Mouse (Mus musculus): Measurements from ENCODE around the gene Scarb2.

DNA sequence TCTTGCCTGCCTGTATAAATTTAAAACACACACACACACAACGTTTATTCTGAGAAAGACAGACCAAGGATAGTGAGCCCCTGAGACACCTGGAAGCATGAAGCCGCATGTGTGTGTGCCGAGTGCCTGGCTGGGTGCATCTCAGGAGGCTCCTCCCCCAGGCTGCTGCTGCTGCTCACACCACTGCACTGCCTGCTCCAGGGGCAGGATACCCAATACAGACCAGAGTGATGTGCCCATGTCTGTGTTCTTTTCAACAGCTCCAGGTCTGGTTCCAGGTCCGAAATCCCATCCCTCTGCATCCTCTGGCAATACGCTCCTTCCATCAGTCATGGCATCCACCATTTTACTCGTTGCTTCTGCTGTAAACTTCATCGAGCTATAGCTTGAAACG lies 92.7 kb downstream of the Scarb2 start:
- TF ChIP-seq USF1 (IDR thresholded peaks at IDR 0.05; ENCODE audit: low read depth): no peak
- no peak for TF ChIP-seq POLR2A (IDR thresholded peaks at IDR 0.05; ENCODE audit: insufficient read length, low read depth)
- no peak for TF ChIP-seq SRF (IDR thresholded peaks at IDR 0.05; ENCODE audit: control insufficient read depth, insufficient read length, low read depth)
- no peak for TF ChIP-seq TCF12 (IDR thresholded peaks at IDR 0.05; ENCODE audit: insufficient read depth, poor library complexity, severe bottlenecking)
- TF ChIP-seq MAX (IDR thresholded peaks at IDR 0.05; ENCODE audit: low read depth): no peak

All from myocyte (in vitro differentiated cells).